Mouse (Mus musculus): Measurements from ENCODE around the gene Fbxo2. TPM values are rescaled to one million over a fixed set of nuclear protein-coding genes. Genes with fewer than 3 reads are reported as not detected.
A peak's percentile ranks its signal among the peaks of the same experiment; 100 is the strongest.
"Not testable (repeated sequence)": the region's sequence is repeated elsewhere in the genome, so short reads cannot be mapped to it uniquely, and the experiment has no call there.

Fbxo2 gene
- total RNA-seq, 2 experiments from 2014 or later: 99.8 to 106 TPM

GRCm38 (mm10) chr4:148168287-148168686 lies 7.9 kb downstream of the Fbxo2 start:
- no peak overlapping the region for H3K27ac ChIP-seq
- peak in 1 of 2 experiments; percentile 69 for DNase-seq (ENCODE audit: low spot score in 2 of 2)
- no peak overlapping the region for H3K4me3 ChIP-seq
- TF ChIP-seq CTCF (conservative IDR thresholded peaks at IDR 0.05): peak; percentile 87

GRCm38 (mm10) chr4:148169586-148169985 lies 9.2 kb downstream of the Fbxo2 start:
- H3K27ac ChIP-seq: no peak overlapping the region
- no peak overlapping the region for H3K4me3 ChIP-seq
- no peak for TF ChIP-seq CTCF (conservative IDR thresholded peaks at IDR 0.05)
- DNase-seq (ENCODE audit: low spot score in 2 of 2): no peak

GRCm38 (mm10) chr4:148170842-148171241 lies 10.4 kb downstream of the Fbxo2 start:
- H3K27ac ChIP-seq: no peak overlapping the region
- peak in 1 of 2 experiments; percentile 77 for DNase-seq (ENCODE audit: low spot score in 2 of 2)
- H3K4me3 ChIP-seq: no peak overlapping the region
- peak; percentile 100 for TF ChIP-seq CTCF (conservative IDR thresholded peaks at IDR 0.05)

GRCm38 (mm10) chr4:148171261-148171660 lies 10.8 kb downstream of the Fbxo2 start:
- DNase-seq (ENCODE audit: low spot score in 2 of 2): no peak
- Histone ChIP-seq H3K4me3 (no peak overlapping the region), H3K27ac (no peak overlapping the region)
- TF ChIP-seq CTCF (conservative IDR thresholded peaks at IDR 0.05): no peak

- peak overlapping the region; percentile 44 for H3K4me3 ChIP-seq
- no peak for DNase-seq (ENCODE audit: low spot score in 2 of 2)
- H3K27ac ChIP-seq: peak overlapping the region; percentile 80
- no peak for TF ChIP-seq CTCF (conservative IDR thresholded peaks at IDR 0.05)
These were observed 13.5 kb downstream of the Fbxo2 start for GRCm38 (mm10) chr4:148173811-148174494.

- Histone ChIP-seq H3K27ac (peak overlapping the region; percentile 80), H3K4me3 (peak overlapping the region; percentile 44)
- DNase-seq (ENCODE audit: low spot score in 2 of 2): no peak
- TF ChIP-seq CTCF (conservative IDR thresholded peaks at IDR 0.05): peak; percentile 53
These were observed 14.1 kb downstream of the Fbxo2 start for GRCm38 (mm10) chr4:148174495-148174862.

GRCm38 (mm10) chr4:148176603-148177002 lies 16.2 kb downstream of the Fbxo2 start:
- not testable (repeated sequence) for H3K4me3 ChIP-seq; DNase-seq (ENCODE audit: low spot score in 2 of 2)
- TF ChIP-seq CTCF (conservative IDR thresholded peaks at IDR 0.05): 0 out of 2 replicates have a peak, but pooled peaks have one; percentile 6
- peak overlapping the region; percentile 80; the same call in 1 of the 2 replicates for H3K27ac ChIP-seq

- H3K27ac ChIP-seq: no peak overlapping the region
- H3K4me3 ChIP-seq: no peak overlapping the region
- no peak for DNase-seq (ENCODE audit: low spot score in 2 of 2)
- TF ChIP-seq CTCF (conservative IDR thresholded peaks at IDR 0.05): no peak
These were observed 17.3 kb downstream of the Fbxo2 start for GRCm38 (mm10) chr4:148177716-148178115.

- peak overlapping the region; percentile 70 for H3K27ac ChIP-seq
- H3K4me3 ChIP-seq: no peak overlapping the region
- TF ChIP-seq CTCF (conservative IDR thresholded peaks at IDR 0.05): no peak
- DNase-seq (ENCODE audit: low spot score in 2 of 2): peak; percentile 38 to 74
These were observed 21.1 kb downstream of the Fbxo2 start for GRCm38 (mm10) chr4:148181483-148181882.

GRCm38 (mm10) chr4:148182363-148182762 lies 21.9 kb downstream of the Fbxo2 start:
- Histone ChIP-seq H3K4me3 (no peak overlapping the region), H3K27ac (0 out of 2 replicates have a peak overlapping the region, but pooled peaks have one; percentile 23)
- no peak for DNase-seq (ENCODE audit: low spot score in 2 of 2)
- TF ChIP-seq CTCF (conservative IDR thresholded peaks at IDR 0.05): no peak

- TF ChIP-seq CTCF (conservative IDR thresholded peaks at IDR 0.05): no peak
- DNase-seq (ENCODE audit: low spot score in 2 of 2): no peak
- no peak overlapping the region for H3K4me3 ChIP-seq
These were observed 24.1 kb downstream of the Fbxo2 start for GRCm38 (mm10) chr4:148184564-148184963.

GRCm38 (mm10) chr4:148185819-148186218 lies 25.4 kb downstream of the Fbxo2 start:
- no peak for DNase-seq (ENCODE audit: low spot score in 2 of 2)
- peak; percentile 58 for TF ChIP-seq CTCF (conservative IDR thresholded peaks at IDR 0.05)
- Histone ChIP-seq H3K27ac (no peak overlapping the region), H3K4me3 (no peak overlapping the region)

More at GRCm38 (mm10) chr4:148184564-148184963, 24.1 kb downstream of the Fbxo2 start:
- H3K27ac ChIP-seq: no peak overlapping the region

GRCm38 (mm10) chr4:148188767-148189166 lies 28.3 kb downstream of the Fbxo2 start:
- DNase-seq (ENCODE audit: low spot score in 2 of 2); H3K4me3 ChIP-seq; H3K27ac ChIP-seq: not testable (repeated sequence)

- Histone ChIP-seq H3K4me3 (no peak overlapping the region), H3K27ac (no peak overlapping the region)
- DNase-seq (ENCODE audit: low spot score in 2 of 2): no peak
- TF ChIP-seq CTCF (conservative IDR thresholded peaks at IDR 0.05): no peak
These were observed 32.4 kb downstream of the Fbxo2 start for GRCm38 (mm10) chr4:148192707-148193245.

Data from layer of hippocampus, adult 2 months (tissue).